Mouse (Mus musculus): ENCODE results near the gene Mrpl23.

GRCm38 (mm10) chr7:142572992-142573391 lies 40.5 kb downstream of the Mrpl23 start:
- TF ChIP-seq POLR2A (IDR thresholded peaks at IDR 0.05; ENCODE audit: control insufficient read depth, extremely low read depth, insufficient read depth, low read length, poor library complexity) (no peak), CTCF (IDR thresholded peaks at IDR 0.05; ENCODE audit: borderline replicate concordance, control insufficient read depth, extremely low read depth, insufficient read depth, low read length, poor library complexity) (no peak)

All from thymus, adult 2 months (tissue).